Mouse (Mus musculus): ENCODE results near the gene Mylk. TPM values are rescaled to one million over a fixed set of nuclear protein-coding genes. Genes with fewer than 3 reads are reported as not detected.
"Not testable (repeated sequence)": the region's sequence is repeated elsewhere in the genome, so short reads cannot be mapped to it uniquely, and the experiment has no call there.

Gene Mylk
- polyA plus RNA-seq (2015; fragmentation: Nextera tagmentation; extraction: Ambion mirVana), result 12.6 and 13.4 TPM in 2 replicates

DNA sequence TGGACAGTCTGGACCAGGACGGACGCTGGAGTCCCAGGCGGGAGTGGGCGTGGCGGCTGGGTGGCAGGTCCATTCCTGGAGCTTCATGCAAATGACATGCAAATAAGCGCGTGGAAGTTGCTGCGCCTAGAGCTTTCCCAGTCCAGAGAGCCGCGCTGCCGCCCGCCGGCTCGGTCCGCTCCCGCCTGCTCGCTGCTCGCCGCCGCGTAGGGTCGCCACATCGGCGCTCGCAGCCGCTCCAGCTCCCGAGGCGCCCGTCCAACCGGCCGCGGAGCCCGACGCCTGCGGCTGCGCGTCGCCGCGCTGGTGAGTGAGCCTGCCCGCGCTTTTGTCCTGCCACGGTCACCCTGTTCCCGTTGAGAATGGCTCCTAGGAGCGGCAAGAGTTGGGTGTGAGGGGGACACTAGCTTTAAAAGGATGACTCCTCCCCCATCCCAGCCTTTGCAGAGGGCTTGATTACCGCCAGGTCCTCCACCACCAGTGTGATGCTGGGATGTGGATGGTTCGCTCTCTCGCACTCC, at the start of gene Mylk:
Gene Mylk, plus strand, starts transcription at position 146 of the 521 bp plus-strand sequence.
- peak; percentile 84 for ATAC-seq (ENCODE audit: insufficient number of reproducible peaks, insufficient read depth, low FRiP score, low TSS enrichment, low read depth)
- H3K4me3 ChIP-seq, result peak within 1 kb of the TSS; percentile 56
- WGBS, result under 1% methylated on average over 48 of the region's 48 CpGs
- H3K36me3 ChIP-seq, result no peaks in the 10 kb centered on the region
- peak within 1 kb of the TSS; percentile 96 for H3K4me2 ChIP-seq
- H3K9me3 ChIP-seq, result no peaks in the 10 kb centered on the region
- no peak within 1 kb of the TSS for H3K27ac ChIP-seq
- peaks cover 25% of the 10 kb centered on the region for H3K27me3 ChIP-seq
- H3K4me1 ChIP-seq, result peaks cover 29% of the 10 kb centered on the region
- peak within 1 kb of the TSS; percentile 76 for H3K9ac ChIP-seq

DNA sequence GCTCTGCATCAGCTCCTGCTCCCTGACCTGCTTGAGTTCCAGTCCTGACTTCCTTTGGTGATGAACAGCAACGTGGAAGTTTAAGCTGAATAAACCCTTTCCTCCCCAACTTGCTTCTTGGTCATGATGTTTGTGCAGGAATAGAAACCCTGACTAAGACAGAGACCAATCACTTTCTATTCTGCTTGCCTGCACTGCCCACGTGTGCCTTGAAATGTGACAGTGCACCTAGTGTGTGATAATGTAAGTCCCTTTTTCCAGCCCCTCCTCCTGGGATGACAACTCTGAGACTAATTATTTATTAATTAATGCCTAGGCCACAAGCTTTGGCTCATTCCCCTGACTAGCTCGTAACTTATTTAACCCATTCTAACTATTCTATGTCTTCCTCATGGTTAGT, 46.3 kb upstream of the Mylk start:
- H3K27ac ChIP-seq; H3K4me2 ChIP-seq; H3K9ac ChIP-seq; ATAC-seq (ENCODE audit: insufficient number of reproducible peaks, insufficient read depth, low FRiP score, low TSS enrichment, low read depth); H3K9me3 ChIP-seq; H3K27me3 ChIP-seq; H3K4me3 ChIP-seq: not testable (repeated sequence)
- 60% methylated on average over 3 of the region's 3 CpGs for WGBS
- peaks cover 21% of the 10 kb centered on the region for H3K36me3 ChIP-seq
- peaks cover 11% of the 10 kb centered on the region for H3K4me1 ChIP-seq

DNA sequence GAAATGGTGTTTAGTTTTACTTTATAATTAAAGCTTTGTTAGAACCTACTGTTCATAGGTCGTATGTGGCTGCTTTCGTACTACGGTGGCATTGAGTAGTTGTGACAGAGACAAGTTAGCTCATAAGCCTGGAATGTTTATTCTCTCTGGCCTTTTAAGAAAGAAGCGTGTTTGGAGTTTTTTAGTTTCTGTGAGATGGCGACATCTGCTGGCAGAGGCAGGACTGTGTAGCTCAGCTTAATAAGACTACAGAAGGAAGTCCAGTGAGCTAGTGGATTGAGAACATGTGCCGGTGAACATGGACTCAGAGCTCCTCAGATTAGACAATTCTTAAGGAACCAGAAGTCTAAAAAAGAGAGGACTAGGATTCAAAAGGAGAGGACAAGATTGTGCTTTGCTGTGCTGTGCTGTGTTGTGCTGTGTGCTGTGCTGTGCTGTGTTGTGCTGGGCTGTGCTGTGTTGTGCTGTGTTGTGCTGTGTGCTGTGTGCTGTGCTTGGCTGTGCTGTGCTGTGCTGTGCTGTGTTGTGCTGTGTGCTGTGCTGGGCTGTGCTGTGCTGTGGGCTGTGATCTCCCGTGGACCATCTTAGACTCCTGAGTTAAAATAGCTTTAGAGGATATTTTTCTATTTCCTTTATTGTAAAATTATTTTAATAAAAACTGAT, 44.7 kb upstream of the Mylk start:
- H3K27ac ChIP-seq, result no peak overlapping the region
- no peak for ATAC-seq (ENCODE audit: insufficient number of reproducible peaks, insufficient read depth, low FRiP score, low TSS enrichment, low read depth)
- H3K27me3 ChIP-seq, result no peaks in the 10 kb centered on the region
- no peak overlapping the region for H3K4me3 ChIP-seq
- no peaks in the 10 kb centered on the region for H3K9me3 ChIP-seq
- H3K9ac ChIP-seq, result no peak overlapping the region
- H3K4me1 ChIP-seq, result peaks cover 11% of the 10 kb centered on the region
- 19% methylated on average over 7 of the region's 7 CpGs for WGBS
- peaks cover 29% of the 10 kb centered on the region for H3K36me3 ChIP-seq
- no peak overlapping the region for H3K4me2 ChIP-seq

DNA sequence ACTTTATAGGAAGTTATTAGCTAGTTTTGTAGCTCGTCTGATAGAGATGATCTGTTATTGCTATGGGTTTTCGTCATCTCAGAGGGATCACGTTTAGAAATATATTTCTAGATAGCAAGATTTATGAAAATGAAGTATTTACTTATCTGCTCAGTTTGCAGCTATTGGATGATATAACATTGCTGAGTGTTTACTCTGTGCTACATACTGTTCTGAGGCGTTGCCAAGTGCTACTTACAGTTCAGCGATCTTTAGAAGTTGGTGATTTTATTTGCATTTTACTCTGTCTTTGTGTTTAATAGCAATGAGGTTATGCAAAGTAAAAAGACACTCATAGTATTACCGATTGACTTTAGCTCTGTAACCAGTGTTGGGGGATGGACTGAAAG, 44.2 kb upstream of the Mylk start:
- 83% methylated on average over 6 of the region's 6 CpGs for WGBS
- no peak overlapping the region for H3K9ac ChIP-seq
- no peak overlapping the region for H3K4me3 ChIP-seq
- no peak overlapping the region for H3K27ac ChIP-seq
- peaks cover 33% of the 10 kb centered on the region for H3K36me3 ChIP-seq
- no peaks in the 10 kb centered on the region for H3K27me3 ChIP-seq
- no peak overlapping the region for H3K4me2 ChIP-seq
- H3K4me1 ChIP-seq, result peaks cover 11% of the 10 kb centered on the region
- ATAC-seq (ENCODE audit: insufficient number of reproducible peaks, insufficient read depth, low FRiP score, low TSS enrichment, low read depth), result no peak
- H3K9me3 ChIP-seq, result no peaks in the 10 kb centered on the region

DNA sequence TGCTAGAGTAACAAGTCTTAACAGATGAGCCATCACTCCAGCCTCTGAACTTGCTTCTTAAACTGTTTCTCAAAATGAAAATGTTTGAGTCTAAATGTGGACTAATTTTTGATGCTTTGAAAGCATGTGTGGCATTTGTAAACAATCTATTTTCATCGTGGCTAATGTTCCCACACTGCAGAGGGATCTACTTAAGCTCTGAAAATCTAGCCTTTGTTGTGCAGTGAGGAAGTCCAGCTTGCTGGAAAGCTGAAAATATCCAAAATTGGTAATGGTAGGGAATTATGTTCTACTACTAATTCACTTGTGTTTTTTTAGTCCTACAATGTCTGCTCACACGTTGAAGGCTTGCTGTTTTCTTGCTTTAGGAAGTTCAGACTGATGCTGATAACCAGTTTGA, 39.0 kb upstream of the Mylk start:
- no peaks in the 10 kb centered on the region for H3K9me3 ChIP-seq
- H3K27ac ChIP-seq, result peak overlapping the region; percentile 58
- no peaks in the 10 kb centered on the region for H3K4me1 ChIP-seq
- no peaks in the 10 kb centered on the region for H3K27me3 ChIP-seq
- peaks cover 44% of the 10 kb centered on the region for H3K36me3 ChIP-seq
- WGBS, result 67% methylated on average over 2 of the region's 2 CpGs
- no peak for ATAC-seq (ENCODE audit: insufficient number of reproducible peaks, insufficient read depth, low FRiP score, low TSS enrichment, low read depth)
- no peak overlapping the region for H3K9ac ChIP-seq
- H3K4me2 ChIP-seq, result no peak overlapping the region
- H3K4me3 ChIP-seq, result no peak overlapping the region

DNA sequence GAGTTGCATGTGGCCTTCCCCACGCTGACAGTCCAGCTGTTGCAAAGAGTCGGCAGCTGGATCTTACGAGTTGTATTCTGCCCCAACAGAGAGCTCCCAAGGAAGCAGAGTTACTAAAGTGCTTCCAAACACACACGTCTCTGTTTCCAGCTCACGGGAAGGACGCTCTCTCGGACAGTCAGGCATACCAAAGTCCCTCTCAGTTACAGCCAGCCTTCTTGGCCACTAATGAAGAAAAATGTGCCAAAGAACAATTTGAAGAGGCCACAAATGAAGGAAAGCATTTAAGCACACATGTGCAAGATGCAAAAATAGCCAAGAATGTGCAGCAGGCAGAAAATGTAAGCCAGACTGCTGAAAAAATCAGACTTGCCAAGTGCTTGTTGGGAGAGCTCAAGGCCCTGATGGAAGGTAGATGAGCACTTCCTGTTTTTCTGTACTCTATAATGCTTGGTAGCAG, 38.5 kb upstream of the Mylk start:
- ATAC-seq (ENCODE audit: insufficient number of reproducible peaks, insufficient read depth, low FRiP score, low TSS enrichment, low read depth), result no peak
- H3K4me2 ChIP-seq, result no peak overlapping the region
- H3K4me3 ChIP-seq, result no peak overlapping the region
- H3K9me3 ChIP-seq, result no peaks in the 10 kb centered on the region
- H3K36me3 ChIP-seq, result peaks cover 44% of the 10 kb centered on the region
- no peaks in the 10 kb centered on the region for H3K4me1 ChIP-seq
- H3K27ac ChIP-seq, result peak overlapping the region; percentile 58
- H3K9ac ChIP-seq, result no peak overlapping the region
- H3K27me3 ChIP-seq, result no peaks in the 10 kb centered on the region
- 72% methylated on average over 7 of the region's 7 CpGs for WGBS

DNA sequence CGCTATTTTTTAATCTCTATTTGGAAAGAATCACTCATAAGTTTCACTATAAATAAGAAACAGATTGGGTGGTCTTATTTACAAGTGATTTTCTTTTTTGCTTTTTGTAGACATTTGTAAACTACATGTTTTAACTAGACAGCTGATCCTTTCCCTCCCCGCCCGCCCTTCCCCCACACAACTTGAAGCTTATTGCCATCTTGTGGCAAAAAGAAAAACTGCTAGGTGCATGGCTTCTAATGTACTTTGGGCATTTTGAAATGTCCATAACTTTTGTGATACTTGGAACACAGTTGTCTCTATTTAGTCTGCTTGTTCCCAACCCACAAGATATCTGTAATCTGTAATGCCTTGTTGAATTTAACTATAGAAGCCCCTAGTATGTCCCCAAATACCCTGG, 33.5 kb upstream of the Mylk start:
- no peaks in the 10 kb centered on the region for H3K9me3 ChIP-seq
- H3K4me1 ChIP-seq, result no peaks in the 10 kb centered on the region
- H3K27ac ChIP-seq, result no peak overlapping the region
- 72% methylated on average over 3 of the region's 3 CpGs for WGBS
- no peak for ATAC-seq (ENCODE audit: insufficient number of reproducible peaks, insufficient read depth, low FRiP score, low TSS enrichment, low read depth)
- no peaks in the 10 kb centered on the region for H3K27me3 ChIP-seq
- no peak overlapping the region for H3K4me2 ChIP-seq
- peaks cover 29% of the 10 kb centered on the region for H3K36me3 ChIP-seq
- H3K9ac ChIP-seq, result no peak overlapping the region
- H3K4me3 ChIP-seq, result no peak overlapping the region

DNA sequence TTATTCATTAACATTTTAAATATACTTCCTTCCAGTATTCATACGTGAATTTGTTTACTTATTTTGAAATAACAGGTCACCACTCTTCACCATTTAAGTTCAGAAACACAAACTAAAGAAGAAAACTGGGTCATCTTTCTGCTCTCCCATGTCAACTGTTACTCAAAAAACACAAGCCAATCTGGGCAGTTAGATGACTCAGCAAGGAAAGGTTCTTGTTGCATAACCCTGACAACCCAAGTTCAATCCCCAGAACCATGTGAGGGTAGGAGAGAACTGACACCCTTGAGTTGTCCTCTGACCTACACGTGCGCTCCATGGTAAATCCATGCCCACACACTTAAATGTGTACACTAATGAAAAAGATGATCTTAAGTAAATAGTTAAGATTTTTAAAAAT, 19.9 kb upstream of the Mylk start:
- Histone ChIP-seq H3K4me2 (no peak overlapping the region), H3K4me1 (no peaks in the 10 kb centered on the region), H3K9me3 (peaks cover 9% of the 10 kb centered on the region), H3K27ac (no peak overlapping the region), H3K4me3 (no peak overlapping the region), H3K27me3 (no peaks in the 10 kb centered on the region), H3K9ac (no peak overlapping the region), H3K36me3 (peaks cover 41% of the 10 kb centered on the region)
- WGBS, result 94% methylated on average over 3 of the region's 3 CpGs
- ATAC-seq (ENCODE audit: insufficient number of reproducible peaks, insufficient read depth, low FRiP score, low TSS enrichment, low read depth), result no peak

DNA sequence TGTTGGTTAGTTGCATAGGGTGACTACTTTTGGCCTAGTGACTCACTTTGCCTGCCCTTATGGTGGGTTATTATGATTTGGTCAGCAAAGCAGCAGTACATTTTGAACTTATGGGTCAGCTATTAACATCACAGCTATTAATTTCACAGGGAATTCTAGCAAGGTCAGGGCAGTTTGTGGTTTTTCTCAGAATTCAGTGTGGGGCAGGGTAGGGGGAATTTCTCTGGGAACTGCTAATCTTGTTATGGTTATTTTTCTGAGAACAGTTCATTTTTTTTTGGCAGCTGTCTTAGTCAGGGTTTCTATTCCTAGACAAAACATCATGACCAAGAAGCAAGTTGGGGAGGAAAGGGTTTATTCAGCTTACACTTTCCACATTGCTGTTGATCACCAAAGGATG, 16.4 kb upstream of the Mylk start:
- not testable (repeated sequence) for ATAC-seq (ENCODE audit: insufficient number of reproducible peaks, insufficient read depth, low FRiP score, low TSS enrichment, low read depth); H3K9ac ChIP-seq

DNA sequence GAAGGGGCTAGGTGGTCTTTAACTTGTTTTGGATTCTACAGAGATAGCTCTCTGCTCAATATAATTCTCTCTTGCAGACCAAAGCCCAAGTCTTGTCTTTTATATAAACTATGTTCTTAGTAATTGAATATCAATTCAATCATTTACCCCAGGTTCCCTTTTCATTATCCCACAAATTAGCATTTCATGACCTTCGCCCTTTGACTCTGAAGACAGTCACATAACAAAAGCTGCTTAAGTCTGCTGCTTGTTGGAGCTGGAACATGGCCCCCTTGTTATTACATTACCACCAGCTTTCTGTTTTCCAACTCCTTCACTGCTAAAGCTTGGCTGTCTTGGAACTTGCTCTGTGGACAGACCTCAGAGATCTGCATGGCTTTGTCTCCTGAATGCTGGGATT, 15.6 kb upstream of the Mylk start:
- no peak overlapping the region for H3K9ac ChIP-seq

More for the DNA sequence above, 16.4 kb upstream of the Mylk start:
- H3K9me3 ChIP-seq, result peaks cover 14% of the 10 kb centered on the region
- not testable (repeated sequence) for H3K4me1 ChIP-seq, H3K4me2 ChIP-seq, H3K27ac ChIP-seq, H3K4me3 ChIP-seq, H3K27me3 ChIP-seq
- peaks cover 25% of the 10 kb centered on the region for H3K36me3 ChIP-seq

DNA sequence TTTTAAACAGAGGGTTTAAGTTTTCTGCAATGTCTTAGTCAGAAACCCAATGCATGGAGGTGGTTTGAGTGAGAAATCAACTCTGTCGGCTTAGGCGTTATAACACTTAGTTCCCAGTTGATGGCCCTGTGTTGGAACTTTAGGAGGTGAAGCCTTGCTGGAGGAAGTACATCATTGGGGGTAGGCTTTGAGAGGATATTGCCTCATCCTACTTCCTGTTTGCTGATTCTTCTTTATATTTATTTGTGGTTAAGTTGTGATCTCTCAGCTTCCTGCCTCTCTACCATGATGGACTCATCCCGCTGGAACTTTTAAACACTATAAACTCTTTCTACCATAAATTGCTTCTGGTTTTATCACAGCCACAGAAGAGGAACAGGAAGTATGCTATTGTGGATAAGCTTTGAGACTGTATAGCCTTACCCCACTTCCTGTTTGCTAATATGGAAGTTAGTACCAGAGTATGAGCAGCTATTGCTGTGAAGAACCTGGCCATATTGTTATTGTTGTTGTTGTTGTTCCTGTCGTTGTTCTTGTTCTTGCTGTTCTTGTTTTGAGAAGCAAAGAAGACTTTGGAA, 6.3 kb upstream of the Mylk start:
- no peak for ATAC-seq (ENCODE audit: insufficient number of reproducible peaks, insufficient read depth, low FRiP score, low TSS enrichment, low read depth)
- WGBS, result 88% methylated on average over 4 of the region's 4 CpGs

More for the DNA sequence above, 15.6 kb upstream of the Mylk start:
- peaks cover 14% of the 10 kb centered on the region for H3K9me3 ChIP-seq
- no peak overlapping the region for H3K27ac ChIP-seq
- H3K27me3 ChIP-seq, result no peaks in the 10 kb centered on the region
- WGBS, result 94% methylated on average over 1 of the region's 1 CpGs
- H3K4me3 ChIP-seq, result no peak overlapping the region
- peaks cover 23% of the 10 kb centered on the region for H3K36me3 ChIP-seq
- no peaks in the 10 kb centered on the region for H3K4me1 ChIP-seq
- H3K4me2 ChIP-seq, result no peak overlapping the region
- no peak for ATAC-seq (ENCODE audit: insufficient number of reproducible peaks, insufficient read depth, low FRiP score, low TSS enrichment, low read depth)

DNA sequence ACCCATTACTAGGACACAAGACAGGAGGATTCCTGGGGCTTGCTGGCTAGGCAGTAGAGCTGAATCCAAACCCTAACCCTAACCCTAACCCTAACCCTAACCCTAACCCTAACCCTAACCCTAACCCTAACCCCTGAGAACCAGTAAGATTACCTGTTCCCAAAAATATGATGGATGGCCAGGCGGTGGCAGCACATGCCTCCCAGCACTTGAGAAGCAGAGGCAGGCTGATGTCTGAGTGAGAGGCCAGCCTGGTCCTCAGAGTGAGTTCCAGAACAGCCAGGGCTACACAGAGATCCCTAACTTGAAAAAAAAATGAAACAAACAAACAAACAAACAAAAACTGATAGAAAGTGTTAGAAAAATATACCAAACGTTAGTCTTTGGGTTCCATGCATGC, 2.1 kb upstream of the Mylk start:
- H3K4me2 ChIP-seq, result no peak overlapping the region
- H3K9me3 ChIP-seq, result no peaks in the 10 kb centered on the region
- H3K4me3 ChIP-seq, result no peak overlapping the region
- 38% methylated on average over 2 of the region's 2 CpGs for WGBS
- no peak for ATAC-seq (ENCODE audit: insufficient number of reproducible peaks, insufficient read depth, low FRiP score, low TSS enrichment, low read depth)
- H3K9ac ChIP-seq, result no peak overlapping the region
- peaks cover 25% of the 10 kb centered on the region for H3K27me3 ChIP-seq
- no peaks in the 10 kb centered on the region for H3K36me3 ChIP-seq
- H3K27ac ChIP-seq, result no peak overlapping the region
- peaks cover 15% of the 10 kb centered on the region for H3K4me1 ChIP-seq

More for the DNA sequence above, 6.3 kb upstream of the Mylk start:
- no peak overlapping the region for H3K9ac ChIP-seq
- no peak overlapping the region for H3K27ac ChIP-seq
- H3K4me1 ChIP-seq, result no peaks in the 10 kb centered on the region
- H3K9me3 ChIP-seq, result no peaks in the 10 kb centered on the region
- H3K27me3 ChIP-seq, result peaks cover 6% of the 10 kb centered on the region; the same call in 1 of the 2 replicates
- H3K36me3 ChIP-seq, result no peaks in the 10 kb centered on the region
- H3K4me3 ChIP-seq, result no peak overlapping the region
- no peak overlapping the region for H3K4me2 ChIP-seq

Data from embryonic facial prominence, embryonic 13.5 days (tissue).